Mouse (Mus musculus) G1E (cell line): ENCODE measurements around the gene Rtl6.

Source experiments
- CTCF ChIP-seq: IDR thresholded peaks from 2 replicates; pipeline ENCODE4 v1.5.1; 2012; ENCODE audit warnings: low read depth, low read length, inconsistent platforms, mixed read lengths
- GATA1 ChIP-seq: IDR thresholded peaks from 2 replicates; pipeline ENCODE4 v1.6.1; 2012; ENCODE audit warnings: borderline replicate concordance, low read length, inconsistent platforms, mixed read lengths
- GATA2 ChIP-seq: IDR thresholded peaks from 2 replicates; pipeline ENCODE4 v1.6.1; 2012; ENCODE audit warnings: low read depth, low read length, inconsistent platforms, borderline replicate concordance
- POLR2AphosphoS5 ChIP-seq: IDR thresholded peaks from 2 replicates; pipeline ENCODE4 v1.6.1; 2012; ENCODE audit warnings: low read depth, low read length, inconsistent platforms; ENCODE audit not compliant: insufficient replicate concordance
- TAL1 ChIP-seq: conservative IDR thresholded peaks from 2 replicates; pipeline ENCODE4 v1.6.1; 2012; ENCODE audit warnings: low read depth, low read length, inconsistent platforms, mixed read lengths

GRCm38 (mm10) chr15:84537117-84537516 lies 20.5 kb downstream of the Rtl6 start:
- TF ChIP-seq CTCF, result no peak
- TF ChIP-seq GATA1, result no peak
- no peak for TF ChIP-seq TAL1
- TF ChIP-seq POLR2AphosphoS5, result no peak
- TF ChIP-seq GATA2, result no peak
